Mouse (Mus musculus) gastrocnemius, postnatal 25 days (tissue): ENCODE results near the gene Gsto2. TPM values are rescaled to one million over a fixed set of nuclear protein-coding genes. Genes with fewer than 3 reads are reported as not detected.

ENCODE experiments used
- DNase-seq: peaks from one replicate; pipeline ENCODE4 v3.0.0; 2022
- total RNA-seq, 2 experiments: library from RNA; stranded (reverse); gene quantifications; 1 replicate in 1 of 2; 2 replicates in 1 of 2; pipeline ENCODE4 v1.2.3; 2021

Gene Gsto2
- total RNA-seq, 2 experiments from 2014 or later, result 0.23 to 0.38 TPM

DNA sequence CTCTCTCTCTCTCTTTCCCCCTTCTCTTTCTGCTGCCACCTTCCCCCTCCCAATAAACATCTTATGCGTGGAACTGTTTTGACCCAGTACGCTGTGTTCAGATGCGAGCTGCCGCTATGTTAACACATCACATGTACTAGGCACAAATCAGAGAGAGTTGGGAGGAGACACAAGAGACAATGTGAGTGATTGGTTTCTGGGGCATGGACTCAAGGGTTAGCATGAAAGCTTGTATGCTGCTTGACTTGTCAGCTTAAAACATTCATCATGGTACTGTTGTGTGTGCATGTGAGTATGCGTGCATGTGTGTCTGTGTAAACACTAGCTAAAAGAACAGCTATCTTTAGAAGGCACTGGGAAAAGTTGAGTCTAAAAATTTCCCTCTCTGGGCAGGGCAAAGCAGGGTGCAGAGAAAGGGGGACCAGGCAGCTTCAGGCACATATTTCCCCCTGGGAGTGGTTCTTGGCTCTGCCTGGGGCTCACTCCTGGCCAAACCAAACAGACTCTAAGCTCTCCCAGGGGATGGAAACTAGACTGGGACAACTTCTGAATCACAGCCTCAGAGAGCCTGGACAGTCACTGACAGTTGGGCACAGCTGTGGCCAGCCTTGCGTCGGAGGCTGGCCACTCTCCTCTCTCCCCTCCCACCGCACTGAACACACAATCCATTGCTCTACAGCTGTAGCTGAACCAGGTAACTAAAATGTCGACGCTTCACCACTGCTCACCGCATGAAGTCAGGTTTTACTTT is 26.4 kb downstream of the Gsto2 start:
- no peak for DNase-seq

DNA sequence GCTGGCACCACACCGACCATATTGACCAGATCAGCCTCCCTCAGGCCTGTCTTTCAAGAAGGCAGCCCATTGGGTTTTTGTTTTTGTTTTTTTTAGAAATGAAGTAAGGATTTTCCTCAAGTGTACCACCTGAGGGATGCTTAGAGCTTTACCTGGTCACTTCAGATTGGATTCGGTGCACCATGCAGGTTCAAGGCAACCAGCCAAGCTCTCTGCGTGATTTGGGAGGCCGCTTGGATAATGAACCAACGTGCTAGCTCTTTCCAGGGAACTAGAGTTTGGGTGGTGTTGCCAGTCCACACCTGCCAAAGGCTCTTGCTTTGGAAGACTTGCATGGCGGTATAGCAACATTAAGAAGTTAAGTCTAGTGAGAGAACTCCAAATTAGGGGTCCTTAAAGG is 27.8 kb downstream of the Gsto2 start:
- no peak for DNase-seq

DNA sequence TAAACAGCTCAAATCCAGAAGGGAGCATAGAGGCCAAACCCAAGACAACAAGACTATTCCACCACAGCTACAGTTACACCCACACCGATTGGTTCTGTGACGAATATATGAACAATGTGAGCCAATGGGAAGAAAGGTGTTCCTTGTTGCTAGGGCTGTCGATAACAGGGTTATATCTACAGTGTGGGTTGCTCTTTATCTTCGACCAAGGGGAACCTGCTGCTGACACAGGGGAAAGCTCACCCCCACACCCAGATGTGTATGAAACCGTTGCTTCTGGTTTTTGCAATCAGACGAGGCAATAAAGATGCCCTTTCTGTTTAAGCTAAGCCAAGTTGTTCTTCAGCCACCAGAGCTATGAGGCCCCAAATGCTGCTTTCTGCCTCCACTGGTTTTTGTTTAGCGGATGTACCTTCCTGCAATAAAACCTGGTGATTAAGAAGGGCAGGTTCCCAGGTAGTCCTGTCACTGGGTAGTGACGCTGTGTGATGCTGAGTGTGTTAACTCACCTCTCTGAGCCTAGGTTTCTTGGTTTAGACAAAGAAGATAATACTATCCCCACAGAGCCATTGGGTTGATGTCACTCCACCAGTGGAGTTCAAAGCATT is 33.2 kb downstream of the Gsto2 start:
- no peak for DNase-seq

DNA sequence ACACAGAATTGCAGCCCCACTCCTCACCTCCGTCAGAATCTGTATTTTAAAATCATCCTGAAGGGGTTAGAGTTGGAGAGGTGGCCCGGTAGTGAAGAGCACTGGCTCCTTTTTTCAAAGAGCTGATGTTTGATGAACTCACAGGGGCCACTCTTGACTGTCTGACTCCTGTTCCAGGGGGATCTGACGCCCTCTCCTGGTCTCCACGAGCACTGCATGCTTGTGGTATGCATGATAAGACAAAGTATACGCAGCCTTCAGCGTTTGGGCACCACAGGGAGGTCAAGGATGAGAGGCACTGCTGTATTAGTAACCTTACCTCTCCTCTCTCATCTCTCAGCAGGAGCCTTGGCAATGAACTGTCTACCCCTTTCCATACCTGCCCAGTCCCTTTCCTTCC is 34.7 kb downstream of the Gsto2 start:
- no peak for DNase-seq

DNA sequence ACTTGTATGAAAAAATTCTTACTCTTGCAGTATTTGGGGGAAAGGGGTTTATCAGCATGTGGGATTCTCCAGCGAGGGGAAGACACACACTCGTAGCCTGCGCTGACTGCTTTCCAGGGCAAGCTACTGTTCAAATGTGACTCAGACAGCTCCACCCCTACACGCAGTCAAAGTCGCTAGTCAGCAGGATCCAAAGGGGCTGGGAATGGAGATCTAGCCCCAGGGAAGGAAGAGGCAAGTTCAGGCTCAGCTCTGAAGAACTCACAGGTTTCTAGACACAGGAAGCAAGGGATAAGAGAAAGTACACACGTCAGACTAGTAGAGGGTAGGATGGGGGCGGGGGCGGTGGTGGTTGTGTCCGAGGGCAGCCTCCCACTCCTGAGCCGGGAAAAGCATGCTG is 35.2 kb downstream of the Gsto2 start:
- DNase-seq, result no peak

DNA sequence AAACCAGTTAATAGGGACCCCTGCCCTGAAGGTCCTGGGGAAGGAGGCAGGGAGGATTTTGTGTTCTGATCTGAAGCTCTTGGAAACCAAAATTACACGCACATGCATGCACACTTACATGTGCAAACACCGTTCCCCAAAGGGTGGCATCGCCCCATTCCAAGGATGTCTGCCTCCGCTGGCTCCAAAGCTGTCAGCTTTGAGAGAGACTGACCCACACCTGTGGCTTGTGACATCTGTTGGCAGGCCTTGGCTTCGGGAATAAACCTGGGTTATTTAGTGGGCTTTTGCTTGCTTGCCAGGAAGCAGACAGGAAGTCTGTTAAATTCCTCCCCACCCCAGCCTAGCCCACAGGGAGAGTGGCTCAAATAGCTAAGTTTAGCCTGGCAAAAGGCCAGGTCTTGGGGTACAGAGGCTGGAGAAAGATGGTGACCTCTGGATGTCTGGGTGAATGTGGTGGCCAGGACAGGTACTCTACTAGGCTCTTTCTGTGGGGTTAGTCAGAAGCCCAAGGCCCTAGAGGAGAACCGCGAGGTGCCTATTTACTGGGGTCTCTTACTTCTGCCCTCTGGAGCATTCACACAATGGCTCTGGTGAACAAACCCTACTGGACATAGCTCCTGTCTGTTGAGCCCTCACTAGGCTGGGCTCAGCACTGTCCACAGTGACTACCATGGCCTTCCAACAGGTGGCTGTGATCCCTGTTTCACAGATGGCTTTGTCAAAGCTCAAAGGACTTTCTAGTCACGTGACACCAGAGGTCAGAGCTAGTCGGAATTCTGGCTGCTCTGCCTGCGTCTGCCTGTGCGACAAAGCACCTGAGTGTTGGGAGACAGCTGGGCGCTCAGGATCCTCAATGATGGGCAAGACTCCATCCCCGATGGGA is 37.2 kb downstream of the Gsto2 start:
- DNase-seq, result no peak

DNA sequence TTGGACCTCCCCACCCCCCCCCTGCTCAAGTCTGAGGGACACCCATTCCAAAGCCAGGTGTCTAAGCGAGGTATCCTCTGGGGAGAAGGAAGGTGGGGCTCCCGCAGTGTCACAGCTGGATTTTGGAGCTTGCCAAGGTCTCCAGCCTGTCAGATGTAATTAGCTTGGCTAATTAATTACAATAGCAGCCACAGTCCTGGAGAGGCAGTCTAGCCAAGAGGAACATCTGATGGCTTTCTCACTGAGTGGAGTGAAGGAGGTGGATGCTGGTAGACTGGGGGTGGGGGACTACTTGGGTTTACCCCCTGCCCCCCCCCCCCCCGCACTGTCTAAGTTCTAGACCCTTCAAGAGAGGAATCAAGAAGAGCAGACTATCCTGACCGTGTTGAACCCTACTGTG is 38.3 kb downstream of the Gsto2 start:
- DNase-seq, result no peak

DNA sequence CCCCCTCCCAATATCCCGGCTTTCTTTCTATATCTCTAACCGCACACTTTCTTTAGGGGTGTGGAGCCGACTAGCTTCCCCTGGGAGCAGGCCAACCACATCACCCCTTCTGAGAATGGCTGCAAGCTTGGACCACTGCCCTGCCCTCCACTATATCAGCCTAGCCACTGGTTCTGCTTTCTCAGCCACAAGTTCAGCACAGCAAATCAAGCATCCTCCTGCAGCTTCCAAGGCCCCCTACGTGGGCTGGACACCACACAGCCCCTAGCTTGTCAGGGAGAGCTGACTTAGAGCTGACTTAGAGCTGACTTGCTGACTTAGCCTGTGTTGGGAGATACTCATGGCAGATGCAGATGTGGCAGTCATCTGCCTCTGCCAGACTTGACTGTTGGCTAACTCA is 39.7 kb downstream of the Gsto2 start:
- no peak for DNase-seq

DNA sequence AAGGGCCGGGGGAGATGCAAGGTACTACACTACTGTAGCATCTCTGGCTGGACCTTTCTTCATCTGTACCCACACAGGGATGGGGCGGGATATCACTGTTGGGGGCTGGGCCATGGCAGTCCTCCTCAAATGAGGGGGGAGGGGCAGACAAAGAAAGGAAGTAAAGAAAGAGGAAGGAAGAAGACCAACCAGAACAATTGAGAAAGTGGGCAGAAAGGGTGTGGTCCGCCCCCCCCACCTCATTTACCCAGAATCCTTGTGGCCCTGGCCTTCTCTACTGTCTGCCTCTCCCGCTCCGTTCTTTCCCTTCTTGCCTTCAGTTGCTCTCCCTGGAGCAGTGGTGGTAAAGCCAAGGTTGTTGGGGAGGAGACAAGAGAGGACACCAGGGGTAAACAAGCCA is 40.3 kb downstream of the Gsto2 start:
- DNase-seq, result no peak

DNA sequence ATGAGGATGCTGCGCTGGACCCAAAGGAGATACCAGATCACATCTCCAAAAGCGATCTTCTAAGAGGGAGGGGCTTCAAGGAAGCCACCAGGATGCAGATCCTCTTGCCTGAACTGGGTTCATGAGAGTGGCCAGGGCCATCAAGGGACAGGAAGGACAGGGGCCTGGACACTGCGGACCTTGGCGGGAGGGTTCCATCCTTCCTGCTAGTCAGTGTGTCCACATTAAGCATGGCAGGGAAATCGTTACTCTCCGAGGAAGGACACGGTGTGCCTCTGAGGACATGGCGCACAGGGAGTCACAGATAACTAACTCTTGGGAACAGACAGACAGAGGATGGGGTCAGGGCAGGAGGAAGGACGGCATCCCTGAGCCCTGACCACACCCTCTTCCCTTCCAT is 42.3 kb downstream of the Gsto2 start:
- no peak for DNase-seq

DNA sequence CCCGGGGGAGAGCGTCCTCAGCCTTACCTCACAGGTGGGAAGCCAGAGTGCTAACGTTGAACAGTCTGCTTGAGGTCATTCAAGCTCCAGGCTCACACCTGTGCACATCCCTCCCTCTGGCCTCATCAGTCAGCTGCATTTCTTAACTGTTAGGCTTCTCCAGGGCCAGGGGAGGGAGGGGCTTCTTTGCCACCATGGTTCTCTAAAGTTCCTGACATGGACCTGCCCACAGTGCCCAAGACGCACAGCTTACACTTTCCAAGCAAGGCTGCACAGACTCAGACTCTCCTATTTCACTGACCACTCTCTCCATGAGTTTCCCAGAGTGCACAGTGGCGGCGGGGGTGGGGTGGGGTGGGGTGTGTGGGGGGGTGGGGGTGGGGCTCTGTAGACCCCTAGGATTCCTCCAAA is 43.6 kb downstream of the Gsto2 start:
- no peak for DNase-seq

DNA sequence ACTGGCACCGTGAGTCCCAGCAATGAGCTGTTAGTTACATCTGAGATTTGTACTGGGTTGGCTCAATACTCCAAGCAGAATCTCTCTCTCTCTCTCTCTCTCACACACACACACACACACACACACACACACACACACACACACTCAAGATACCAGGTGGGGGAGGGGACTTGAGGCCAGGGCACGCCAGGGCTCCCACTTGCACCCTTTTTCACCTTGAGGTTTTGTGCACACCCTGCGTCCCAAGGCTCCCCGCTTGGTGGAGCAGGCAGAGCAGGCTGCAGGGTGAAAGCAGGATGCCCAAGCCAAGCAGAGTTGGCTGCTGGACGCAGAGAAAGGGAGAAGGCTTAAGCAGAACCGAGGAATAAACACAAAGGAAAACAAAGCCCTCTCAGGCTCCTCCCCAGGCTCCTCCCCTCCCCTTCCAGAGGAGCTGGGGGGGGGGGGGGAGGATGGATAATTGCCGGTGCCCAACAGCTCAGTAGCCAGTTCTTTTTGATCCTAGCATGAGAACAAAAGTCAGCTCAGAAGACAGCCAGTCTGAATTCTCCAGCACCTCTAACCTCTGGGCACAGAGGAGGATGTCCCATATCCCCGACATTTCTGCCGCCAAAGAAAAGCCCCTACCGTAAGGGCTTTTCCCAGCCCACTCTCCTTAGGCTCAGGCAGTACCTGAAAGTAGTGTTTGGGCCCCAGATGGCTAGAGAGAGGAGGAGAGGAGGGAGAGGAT is 44.2 kb downstream of the Gsto2 start:
- no peak for DNase-seq

DNA sequence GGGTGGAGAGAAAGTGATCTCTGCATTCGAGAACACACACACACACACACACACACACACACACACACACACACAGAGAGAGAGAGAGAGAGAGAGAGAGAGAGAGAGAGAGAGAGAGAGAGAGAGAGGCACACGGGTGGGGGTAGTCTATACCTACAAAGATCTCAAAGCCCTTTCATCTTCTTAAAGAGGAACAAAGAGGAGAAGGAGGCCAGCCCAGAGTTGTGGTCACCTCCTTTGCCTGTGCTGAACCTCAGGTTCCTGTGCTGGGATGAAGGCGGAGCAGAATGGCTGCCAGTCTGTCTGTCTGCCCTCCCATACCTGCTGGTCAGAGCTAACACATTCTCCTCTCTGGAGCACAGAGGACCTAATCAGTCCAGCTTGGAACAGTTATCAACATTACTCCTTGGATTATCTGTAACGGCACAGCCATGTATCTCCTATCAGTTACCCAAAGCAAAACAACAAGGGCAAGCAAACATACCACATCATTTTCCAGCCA is 44.8 kb downstream of the Gsto2 start:
- no peak for DNase-seq

DNA sequence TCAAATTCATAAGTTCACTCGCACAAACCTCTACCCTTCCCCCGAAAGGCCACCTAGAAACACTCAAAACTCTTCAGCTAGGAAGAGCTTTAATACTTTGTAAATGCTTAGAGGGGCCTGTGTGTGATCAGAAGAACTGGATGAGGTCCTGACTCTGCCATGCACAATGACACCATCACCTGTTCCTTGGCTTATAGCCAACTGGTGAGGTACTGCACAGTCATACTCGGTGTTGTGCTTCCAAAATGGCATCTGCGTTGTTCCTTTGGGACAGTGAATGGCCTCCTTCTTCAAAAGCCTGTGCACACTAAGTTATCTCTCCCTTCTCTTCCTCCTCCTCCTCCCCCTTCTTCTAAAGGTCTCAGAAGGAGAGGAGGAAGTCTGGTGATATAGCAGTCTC is 45.4 kb downstream of the Gsto2 start:
- no peak for DNase-seq

DNA sequence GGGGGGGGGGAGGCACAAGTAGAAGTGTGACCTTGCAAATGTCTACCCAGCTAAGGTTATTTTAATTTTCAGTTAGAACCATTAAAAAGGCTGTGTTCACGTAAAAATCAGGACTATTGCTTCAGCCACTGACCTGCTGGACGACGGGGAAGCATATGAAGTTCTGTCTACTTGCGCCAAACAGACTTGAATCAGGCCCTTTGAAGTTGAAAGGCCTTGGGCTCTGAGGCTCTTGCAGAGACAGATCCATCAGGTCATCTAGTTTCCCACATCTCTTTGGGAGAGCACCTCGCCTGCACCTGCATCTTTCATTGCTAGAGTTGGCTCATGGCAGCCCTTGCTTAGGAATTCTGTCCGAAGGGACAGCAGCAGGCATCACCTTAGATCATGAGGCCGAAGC is 48.0 kb downstream of the Gsto2 start:
- no peak for DNase-seq

DNA sequence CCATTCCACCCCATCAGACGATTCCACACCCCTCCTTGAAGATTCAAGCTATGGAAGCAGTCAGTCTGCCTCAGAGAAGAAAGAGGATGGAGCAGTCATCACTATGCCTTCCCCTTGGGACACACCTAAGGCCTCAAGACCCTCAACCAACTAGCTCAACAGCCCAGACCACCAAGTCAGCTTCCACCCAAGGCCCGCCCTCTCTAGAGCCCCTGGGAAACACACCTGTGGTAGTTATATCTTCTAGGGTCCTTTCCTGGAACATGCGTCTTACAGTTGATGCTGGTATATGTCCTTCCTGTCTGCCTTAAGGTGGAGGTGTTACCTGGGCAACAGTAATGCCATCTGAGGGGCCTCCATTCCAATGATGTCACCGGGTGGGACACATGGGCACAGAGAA is 48.9 kb downstream of the Gsto2 start:
- DNase-seq, result no peak

DNA sequence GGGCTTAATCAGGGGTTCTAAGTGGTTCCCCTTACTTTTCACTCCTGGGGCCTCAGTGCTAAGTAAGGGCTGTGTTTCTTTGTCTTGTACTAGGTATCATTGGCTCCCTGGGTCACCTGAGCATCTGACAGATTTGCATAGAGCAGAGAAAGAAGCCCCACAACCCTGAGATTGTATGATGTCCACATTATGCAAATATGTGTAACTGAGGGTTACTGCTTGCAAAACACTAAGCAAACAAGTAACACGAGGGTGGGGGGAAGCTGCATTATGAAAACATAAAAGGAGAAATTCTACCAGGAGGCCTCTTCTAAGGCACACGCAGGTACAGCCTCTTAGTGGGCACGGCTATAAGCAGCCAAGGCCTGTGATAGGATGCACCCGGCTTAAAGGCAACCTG is 49.9 kb downstream of the Gsto2 start:
- DNase-seq, result no peak

DNA sequence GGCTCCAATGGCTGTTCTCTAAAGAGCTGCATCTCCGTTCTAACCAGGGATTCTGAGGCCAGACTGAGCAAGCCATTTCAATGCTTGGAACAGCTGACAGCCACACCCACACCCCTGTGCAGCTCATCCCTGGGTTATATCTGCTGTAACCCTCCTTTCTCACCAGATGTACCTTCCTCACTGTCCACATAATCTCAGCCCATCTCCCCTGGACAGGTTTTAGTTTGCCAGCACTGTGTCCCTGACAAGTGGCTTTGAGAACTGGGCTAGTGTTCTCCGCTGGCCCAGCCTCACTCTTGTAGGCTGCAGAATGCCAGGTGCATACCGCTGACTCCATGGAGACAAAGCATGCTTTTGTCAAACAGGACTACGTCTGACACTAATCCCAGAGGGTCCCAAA is 52.1 kb downstream of the Gsto2 start:
- no peak for DNase-seq

DNA sequence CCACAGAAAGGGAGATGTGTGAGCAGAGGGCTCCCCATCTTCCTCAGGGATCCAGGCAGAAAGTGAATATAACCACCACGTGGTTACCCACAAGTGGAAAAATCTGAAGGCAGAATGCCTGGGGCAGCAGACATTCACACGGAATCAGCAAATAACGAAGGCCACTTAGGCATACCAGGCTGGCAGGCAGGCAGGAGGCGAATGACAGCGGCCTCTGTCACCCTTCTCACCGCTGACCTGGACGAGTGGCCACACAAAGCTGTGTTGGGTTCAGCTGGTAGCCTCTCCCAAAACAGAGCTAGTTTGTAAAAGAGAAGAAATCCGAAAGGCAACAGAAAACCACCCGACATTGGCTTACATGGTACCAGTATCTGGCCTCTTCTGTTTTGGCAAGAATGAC is 52.7 kb downstream of the Gsto2 start:
- no peak for DNase-seq

DNA sequence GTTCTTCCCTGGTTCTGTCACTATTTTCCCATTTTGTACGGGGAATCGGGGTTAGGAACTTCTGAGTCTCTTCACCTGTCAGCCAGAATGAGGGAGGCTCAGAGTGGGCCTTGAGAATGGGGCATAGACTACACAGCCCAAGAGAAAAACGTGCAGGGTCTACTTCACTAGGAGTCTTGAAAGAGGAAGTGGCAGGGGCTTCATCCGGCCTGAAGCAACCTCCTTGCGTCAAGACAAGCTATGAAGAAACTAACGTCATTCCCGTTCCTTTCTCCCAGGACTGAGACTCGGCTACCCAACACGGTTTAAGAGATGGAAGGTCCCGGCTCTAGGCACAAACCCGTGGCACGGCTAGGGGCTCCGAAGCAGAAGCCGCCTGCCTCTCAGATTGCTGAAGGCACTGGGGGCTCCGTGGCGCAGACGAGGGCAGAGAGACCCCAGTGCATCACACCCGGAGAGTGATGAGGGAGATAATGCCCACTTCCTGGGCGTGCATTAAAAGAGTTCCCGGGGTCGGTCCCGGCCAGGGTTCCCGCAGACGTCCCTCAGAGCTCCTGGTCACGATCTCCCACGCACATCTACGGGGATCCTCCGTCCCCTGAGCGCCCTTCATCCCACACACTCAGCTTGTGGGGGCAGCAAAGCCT is 53.2 kb downstream of the Gsto2 start:
- no peak for DNase-seq

DNA sequence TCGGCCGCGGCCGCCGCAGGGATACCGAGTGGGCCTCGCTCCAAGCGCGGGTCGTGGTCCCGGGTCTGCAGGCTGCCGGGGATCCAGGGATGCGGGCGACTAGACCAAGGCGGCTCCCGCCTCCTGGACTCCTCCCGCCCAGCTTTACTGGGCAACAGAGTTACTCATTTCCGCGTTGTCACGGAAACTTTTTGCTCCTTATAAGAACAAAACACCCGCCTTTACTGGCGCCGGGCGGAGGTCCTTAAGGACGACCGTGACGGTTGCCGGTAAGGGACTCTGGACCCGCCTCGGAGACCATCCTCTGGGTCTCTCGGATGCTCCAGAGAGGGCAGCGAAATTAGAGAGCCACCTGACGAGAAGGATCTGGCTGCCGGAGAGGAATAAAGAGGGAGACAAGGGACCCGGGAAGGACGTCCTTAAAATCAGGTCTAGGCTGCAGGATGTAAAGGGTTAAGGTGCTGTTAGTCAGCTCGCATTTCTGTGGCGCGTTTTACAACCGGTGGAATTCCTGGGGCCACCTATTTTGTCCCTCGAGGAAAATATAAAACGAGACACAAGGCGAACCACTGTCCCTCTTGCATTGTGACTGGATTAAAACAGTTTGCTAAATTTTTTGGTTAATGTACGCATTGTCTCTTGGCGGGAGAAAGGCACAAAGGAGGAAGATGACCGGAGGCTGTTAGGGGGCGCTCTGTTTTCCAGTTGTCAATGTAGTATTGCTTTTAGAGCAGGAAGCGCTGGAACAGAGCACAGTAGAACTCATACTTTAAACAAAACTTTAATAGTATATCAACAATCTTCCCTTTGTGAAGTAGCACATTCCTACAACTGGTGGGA is 54.0 kb downstream of the Gsto2 start, which contains the start of the genes Cfap43 and Itprip:
TSS of gene Cfap43 (minus strand) at position 162 of the 840 bp plus-strand sequence.
TSS of gene Itprip (minus strand) at position 174 of the 840 bp plus-strand sequence.
- DNase-seq, result peak; percentile 69
